Mouse (Mus musculus) megakaryocyte progenitor cell, adult 5-6 weeks (primary cell): Measurements from ENCODE around the gene Sclt1. TPM values are rescaled to one million over a fixed set of nuclear protein-coding genes. Genes with fewer than 3 reads are reported as not detected.

ENCODE experiments used
- ATAC-seq: replicated peaks from 2 replicates; pipeline ENCODE4 v1.8.0; 2016; ENCODE audit warnings: mild to moderate bottlenecking, moderate TSS enrichment, inconsistent platforms; ENCODE audit not compliant: poor library complexity
- total RNA-seq, 2 experiments: library from RNA; stranded (forward) in 1 of 2; stranded (reverse) in 1 of 2; fragments of 157-497, 149-512 nt in 1 of 2; fragments of 200-1000 nt in 1 of 2; gene quantifications; 2 replicates each; pipeline versions ENCODE4 v1.2.3 to v1.2.4; 2015 to 2017

The Sclt1 gene
- total RNA-seq, 2 experiments from 2014 or later, result 29.0 to 31.4 TPM

DNA sequence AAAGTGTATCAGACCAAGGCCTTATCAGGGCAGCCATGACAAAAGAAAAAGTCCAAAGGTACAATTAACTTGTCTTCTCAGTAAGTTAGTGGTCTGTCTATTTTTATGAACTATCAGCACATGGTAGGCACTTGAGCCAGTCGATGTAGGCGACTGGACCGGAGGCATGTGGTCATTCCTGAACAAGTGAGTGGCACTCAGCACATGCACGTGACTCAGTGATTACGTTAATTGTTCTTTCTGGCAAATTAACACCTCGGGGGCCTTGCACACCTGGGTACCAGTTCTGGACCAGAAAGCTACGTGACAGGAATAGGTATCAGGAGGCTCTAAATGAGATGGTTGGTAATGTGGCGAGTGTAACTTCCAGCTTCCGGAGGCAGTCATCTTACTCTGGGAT, 135.3 kb downstream of the Sclt1 start:
- ATAC-seq, result no peak

GRCm38 (mm10) chr3:41606330-41606664, 136.0 kb downstream of the Sclt1 start:
- ATAC-seq, result 0 out of 2 replicates have a peak, but pooled peaks have one; percentile 27

- no peak for ATAC-seq
Observed at GRCm38 (mm10) chr3:41605601-41606329, 136.5 kb downstream of the Sclt1 start.

DNA sequence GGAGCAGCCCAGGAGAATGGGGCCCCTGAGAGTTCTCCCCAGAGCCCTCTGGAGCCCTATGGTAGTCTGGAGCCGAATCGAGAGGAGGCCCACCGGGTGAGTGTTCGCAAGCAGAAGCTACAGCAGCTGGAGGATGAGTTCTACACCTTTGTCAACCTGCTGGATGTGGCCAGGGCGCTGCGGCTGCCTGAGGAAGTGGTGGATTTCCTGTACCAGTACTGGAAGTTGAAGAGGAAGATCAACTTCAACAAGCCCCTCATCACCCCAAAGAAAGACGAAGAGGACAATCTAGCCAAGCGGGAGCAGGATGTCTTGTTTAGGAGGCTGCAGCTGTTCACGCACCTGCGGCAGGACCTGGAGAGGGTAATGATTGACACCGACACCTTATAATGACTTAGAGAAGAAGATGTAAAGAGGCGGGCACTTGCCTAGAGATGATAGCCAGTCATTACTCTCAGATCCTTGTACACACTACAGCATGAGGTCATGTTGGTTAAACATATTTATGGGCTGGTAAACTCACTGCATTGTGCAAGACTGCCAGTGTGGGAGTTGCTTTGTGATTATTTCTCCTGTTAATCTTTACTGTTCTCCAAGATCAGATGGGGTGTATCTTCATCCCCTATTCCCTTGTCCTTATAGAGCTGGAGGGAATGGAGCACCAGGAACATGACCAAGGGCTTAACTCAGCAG, 137.5 kb downstream of the Sclt1 start:
- peak; percentile 56 for ATAC-seq

DNA sequence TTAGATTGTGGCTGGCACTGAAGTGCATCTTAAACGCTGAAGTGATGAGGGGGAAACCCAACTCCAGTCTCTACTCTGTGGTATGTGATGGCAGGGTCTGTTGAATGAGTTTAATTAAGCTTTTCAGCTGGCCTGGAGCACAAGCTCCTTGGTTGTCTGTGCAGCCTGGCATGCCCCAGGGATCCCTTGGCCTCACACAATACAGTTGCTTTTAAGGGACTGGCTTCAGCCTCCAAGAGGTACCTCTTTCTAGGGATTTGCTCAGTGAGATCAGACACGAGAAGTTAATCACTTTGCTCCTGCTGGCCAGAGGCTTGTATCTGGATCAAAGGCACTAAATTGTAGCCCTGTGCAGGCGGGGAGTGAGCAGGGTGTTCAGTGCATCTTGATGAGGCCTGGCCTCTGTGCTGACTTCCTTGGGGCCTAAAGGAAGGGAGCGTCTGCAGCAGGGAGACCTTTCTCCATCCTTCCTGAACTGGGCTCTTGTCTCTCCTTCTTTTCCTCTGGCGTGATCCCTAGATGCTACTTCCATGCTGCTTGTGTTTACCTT, 138.8 kb downstream of the Sclt1 start:
- no peak for ATAC-seq

- ATAC-seq, result no peak
Observed at GRCm38 (mm10) chr3:41602933-41603332, 139.4 kb downstream of the Sclt1 start.

- ATAC-seq, result no peak
Observed at GRCm38 (mm10) chr3:41601226-41602020, 140.9 kb downstream of the Sclt1 start.

GRCm38 (mm10) chr3:41599806-41600589, 142.3 kb downstream of the Sclt1 start:
- peak; percentile 72 for ATAC-seq

GRCm38 (mm10) chr3:41599226-41599625, 143.1 kb downstream of the Sclt1 start:
- no peak for ATAC-seq

DNA sequence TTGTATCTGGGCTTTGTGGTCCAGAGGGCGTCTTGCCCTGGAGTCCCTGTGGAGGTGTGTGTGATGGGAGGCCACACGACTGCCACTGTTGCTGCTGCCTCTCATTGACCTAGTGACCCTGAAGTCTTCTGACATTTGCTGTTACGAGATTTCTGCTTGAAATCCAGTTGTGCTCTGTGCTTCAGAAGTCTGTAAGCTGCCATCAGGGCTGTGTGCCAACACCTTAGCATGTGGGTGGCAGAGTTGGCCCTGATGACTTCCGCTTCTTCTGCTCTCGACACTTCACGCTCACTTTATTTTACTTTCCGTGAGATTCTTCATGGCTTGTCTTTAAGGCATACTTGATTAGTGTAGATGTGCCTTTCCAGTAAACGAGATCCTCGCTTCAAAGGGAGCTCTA, 143.9 kb downstream of the Sclt1 start:
- no peak for ATAC-seq

DNA sequence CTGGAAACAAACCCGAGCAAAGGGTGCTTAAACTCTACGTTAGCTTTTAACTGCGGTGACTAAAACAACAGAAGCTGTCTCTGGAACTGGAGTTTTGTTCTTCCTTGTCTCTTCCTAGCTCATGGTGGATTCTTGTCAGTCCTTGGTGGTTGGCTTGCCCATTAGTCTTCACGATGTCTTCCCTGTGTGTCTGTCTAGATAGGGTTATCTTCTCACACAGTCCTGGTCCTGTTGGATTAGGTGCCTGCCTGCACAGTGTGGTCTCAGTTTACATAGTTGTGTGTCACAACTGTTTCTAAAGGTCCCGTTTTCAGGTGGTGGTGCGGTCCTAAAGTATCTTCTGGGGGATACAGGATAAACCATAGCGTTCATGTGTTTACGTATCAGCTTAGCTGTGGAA, 145.3 kb downstream of the Sclt1 start:
- ATAC-seq, result no peak

- ATAC-seq, result no peak
Observed at GRCm38 (mm10) chr3:41595010-41595409, 147.3 kb downstream of the Sclt1 start.

DNA sequence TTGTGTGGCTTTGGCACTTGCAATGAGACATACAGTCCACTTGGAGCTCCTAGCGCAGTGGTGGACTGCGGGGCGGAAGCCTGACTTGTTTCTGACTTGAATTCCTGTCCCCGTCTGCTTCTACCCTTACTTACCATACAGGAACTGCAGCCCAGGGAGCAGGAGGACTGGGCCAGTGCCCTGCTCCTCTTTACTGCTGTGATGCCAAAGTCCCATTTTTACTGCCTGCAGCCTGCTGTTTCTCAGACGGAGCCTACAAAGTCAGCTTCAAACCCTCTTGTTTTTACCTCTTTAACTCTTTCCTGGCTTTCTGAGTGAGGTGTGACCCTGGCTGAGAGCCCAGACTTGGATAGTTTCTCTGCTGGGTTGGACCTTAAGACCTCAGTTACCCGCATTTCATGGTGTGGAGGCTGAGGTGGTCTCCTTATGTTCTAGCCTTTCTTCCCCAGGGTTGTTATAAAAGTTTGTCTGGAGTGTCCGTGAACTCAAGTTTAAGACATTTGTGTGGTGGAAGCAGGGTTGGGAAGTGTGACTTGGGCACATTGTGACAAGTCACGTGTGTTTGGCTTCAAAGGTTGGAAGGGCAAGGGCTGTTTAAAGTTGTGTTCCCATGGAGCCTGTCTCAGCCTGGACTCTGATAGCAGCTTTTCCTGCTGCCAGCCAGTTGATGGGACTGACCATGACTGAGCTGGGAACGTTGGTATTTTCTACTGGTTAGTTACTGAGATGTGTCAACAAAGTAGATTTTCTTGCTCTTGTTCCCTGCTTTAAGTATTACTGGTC, 148.0 kb downstream of the Sclt1 start:
- no peak for ATAC-seq

DNA sequence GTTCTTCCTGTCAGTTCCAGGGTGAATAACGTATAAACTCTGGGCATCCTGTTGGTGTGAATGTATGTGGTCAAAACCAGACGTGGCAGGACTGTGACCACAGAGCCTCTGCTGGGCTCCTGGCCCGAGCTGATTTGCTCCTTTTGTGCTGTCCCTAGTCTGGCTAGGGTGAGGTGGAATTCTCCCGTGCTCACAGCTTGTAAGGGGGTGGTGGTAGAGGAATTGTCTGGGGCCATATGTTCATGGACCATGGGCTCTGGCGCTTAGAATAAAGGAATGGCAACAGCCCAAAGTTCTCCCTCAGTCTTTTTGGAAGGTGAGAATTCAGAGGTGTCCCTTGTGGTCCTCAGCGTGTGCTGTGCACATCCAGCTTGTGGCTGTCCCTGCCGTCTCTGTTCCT, 149.5 kb downstream of the Sclt1 start:
- peak; percentile 12; the same call in 1 of the 2 replicates for ATAC-seq

DNA sequence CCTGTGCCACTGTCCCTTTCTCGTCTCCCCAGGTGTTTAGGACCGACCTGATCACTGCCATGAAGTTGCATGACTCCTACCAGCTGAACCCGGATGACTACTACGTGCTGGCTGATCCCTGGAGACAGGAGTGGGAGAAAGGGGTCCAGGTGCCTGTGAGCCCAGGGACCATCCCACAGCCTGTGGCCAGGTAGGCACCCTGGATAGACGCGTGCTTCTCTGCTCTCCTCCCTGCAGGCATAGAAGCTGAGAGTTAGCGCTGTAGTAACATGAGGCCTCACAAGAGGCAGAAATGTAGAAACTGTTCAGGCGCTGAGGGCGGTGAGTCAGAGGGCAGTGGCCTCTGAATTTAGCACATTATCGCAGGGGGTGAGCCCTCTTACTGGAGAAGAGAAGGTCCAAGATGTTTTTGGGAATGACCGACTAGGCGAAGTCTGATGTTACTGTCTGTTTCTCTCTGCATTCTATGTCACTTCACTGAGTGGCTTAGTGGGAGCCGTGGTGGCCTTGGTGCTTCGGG, 150.6 kb downstream of the Sclt1 start:
- ATAC-seq, result no peak

GRCm38 (mm10) chr3:41590695-41591559, 151.4 kb downstream of the Sclt1 start:
- ATAC-seq, result no peak

GRCm38 (mm10) chr3:41589988-41590387, 152.3 kb downstream of the Sclt1 start:
- no peak for ATAC-seq

DNA sequence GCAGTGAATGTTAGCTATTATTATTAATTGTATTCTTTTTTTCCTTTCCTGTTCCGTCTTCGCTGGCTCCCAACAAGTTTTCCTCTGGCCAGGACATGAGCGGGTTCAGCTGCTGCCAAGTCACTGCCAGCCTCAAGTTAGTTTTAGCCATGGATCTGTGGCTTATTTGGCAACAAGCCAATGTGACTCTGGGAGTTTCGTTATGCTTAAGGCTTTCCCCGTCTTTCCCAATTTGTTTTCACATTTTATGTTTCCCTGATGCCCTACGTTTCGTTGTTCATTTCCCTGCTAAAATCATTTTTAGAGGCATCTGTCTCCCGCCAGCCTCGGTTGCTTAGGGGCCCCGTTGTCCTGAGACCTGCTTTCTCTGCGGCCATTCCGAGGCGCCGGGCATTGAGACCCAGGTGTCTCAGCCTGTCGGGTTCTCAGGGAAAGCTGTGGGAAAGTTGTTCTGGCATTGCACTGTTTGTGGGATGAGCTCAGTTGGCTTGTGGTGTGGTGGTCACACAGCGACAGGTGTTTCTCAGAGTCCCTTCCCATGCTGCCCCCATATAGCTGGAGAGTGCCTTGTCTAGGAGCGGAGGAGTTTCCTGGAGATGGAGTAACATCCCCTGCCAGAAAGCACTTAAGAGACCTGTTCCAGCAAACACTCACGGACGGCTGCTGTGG, 152.9 kb downstream of the Sclt1 start:
- ATAC-seq, result no peak
